Mouse (Mus musculus): ENCODE measurements at regions not wholly inside any gene's neighbourhood (a gene's known extent, or its start where the extent isn't known, plus 50 kb on each side); places are given as distances from the start of the nearest gene placed in this dataset.
A peak's percentile ranks its signal among the peaks of the same experiment; 100 is the strongest.
"Not testable (repeated sequence)": the region's sequence is repeated elsewhere in the genome, so short reads cannot be mapped to it uniquely, and the experiment has no call there.

- no peak for DNase-seq (ENCODE audit: low spot score in 2 of 2)
These were observed 56.9 kb upstream of the Prdm9 start for GRCm38 (mm10) chr17:15620746-15621694.

- DNase-seq (ENCODE audit: low spot score in 2 of 2) = peak in 1 of 2 experiments; percentile 2
These were observed 58.8 kb upstream of the Prdm9 start for GRCm38 (mm10) chr17:15622913-15623312.

GRCm38 (mm10) chr17:15630792-15631191 is 66.6 kb upstream of the Prdm9 start:
- DNase-seq (ENCODE audit: low spot score in 2 of 2) = no peak

GRCm38 (mm10) chr17:15631626-15632025 is 67.5 kb upstream of the Prdm9 start:
- DNase-seq (ENCODE audit: low spot score in 2 of 2) = no peak

- DNase-seq (ENCODE audit: low spot score in 2 of 2) = no peak
These were observed 67.9 kb upstream of the Prdm9 start for GRCm38 (mm10) chr17:15632090-15632489.

GRCm38 (mm10) chr17:15639111-15639865 is 65.5 kb upstream of the Chd1 start:
- DNase-seq (ENCODE audit: low spot score in 2 of 2) = not testable (repeated sequence)

- no peak for DNase-seq (ENCODE audit: low spot score in 2 of 2)
These were observed 64.0 kb upstream of the Chd1 start for GRCm38 (mm10) chr17:15640776-15641175.

GRCm38 (mm10) chr17:15641764-15642163 is 63.0 kb upstream of the Chd1 start:
- DNase-seq (ENCODE audit: low spot score in 2 of 2) = no peak

- DNase-seq (ENCODE audit: low spot score in 2 of 2) = no peak
These were observed 58.0 kb upstream of the Chd1 start for GRCm38 (mm10) chr17:15646768-15647167.

GRCm38 (mm10) chr17:15650089-15650742 is 54.6 kb upstream of the Chd1 start:
- DNase-seq (ENCODE audit: low spot score in 2 of 2) = no peak

- DNase-seq (ENCODE audit: low spot score in 2 of 2) = no peak
These were observed 52.9 kb upstream of the Chd1 start for GRCm38 (mm10) chr17:15651869-15652268.
